Mouse (Mus musculus): ENCODE results near the gene Spdef.

The Spdef gene

GRCm38 (mm10) chr17:27678924-27679813 lies 49.6 kb downstream of the Spdef start:
- DNase-seq (ENCODE audit: low read depth, low spot score): no peak

DNA sequence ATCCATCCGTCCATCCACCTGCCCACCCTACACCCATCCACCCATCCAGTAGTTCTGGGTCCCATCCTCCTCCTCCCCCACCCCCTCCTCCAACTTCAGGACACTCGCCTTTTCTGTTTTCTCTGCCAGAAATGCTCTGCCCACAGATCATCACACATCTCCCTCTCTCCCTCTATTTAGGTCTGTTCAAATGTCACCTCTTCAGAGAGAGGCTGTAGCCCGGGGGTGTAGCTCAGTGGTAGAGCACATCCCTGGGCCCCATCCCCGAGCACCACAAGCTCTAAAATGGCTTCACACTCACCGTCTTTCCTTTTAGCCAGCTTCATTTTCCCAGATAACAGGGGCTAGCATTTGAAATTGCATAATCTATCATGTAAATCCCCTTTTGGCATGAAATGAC lies 51.0 kb downstream of the Spdef start:
- no peak for DNase-seq (ENCODE audit: low read depth, low spot score)

DNA sequence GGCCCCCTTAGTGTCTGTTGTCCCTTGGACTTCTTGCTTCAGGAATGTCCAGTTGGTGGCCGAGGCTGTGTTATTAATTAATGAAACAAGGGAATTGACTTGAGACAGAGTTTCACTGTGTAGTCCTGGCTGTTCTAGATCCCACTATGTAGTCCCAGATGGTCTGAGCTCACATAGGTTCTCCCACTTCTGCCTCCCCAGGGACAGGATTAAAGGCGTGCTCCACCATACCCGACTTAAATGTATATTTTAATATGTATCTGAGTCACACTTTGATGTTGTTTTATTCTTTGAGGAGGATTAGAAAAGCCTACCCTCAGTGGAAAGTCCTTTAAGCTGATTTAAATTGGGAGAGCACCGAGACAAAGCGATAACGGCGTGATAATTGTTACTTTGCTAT lies 52.5 kb downstream of the Spdef start:
- no peak for DNase-seq (ENCODE audit: low read depth, low spot score)

DNA sequence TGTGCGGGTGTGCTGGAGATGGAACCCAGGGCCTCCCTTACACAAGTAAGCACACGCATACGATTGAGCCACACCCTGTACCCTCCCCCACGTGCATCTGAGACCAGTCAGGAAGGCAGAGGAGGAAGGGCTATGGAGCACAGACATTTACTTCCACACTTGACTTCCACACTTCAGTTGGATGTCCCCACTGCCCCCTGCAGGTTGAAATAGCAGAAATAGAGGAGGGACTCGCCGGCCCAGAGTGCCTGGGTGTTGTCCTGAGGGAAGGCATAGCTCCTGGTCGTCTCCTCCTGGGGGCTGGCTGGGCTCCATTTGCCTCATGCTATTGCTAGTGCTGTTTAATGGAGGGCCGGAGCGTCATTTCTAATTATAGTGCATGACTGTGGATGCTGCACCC lies 53.3 kb downstream of the Spdef start:
- DNase-seq (ENCODE audit: low read depth, low spot score): no peak

DNA sequence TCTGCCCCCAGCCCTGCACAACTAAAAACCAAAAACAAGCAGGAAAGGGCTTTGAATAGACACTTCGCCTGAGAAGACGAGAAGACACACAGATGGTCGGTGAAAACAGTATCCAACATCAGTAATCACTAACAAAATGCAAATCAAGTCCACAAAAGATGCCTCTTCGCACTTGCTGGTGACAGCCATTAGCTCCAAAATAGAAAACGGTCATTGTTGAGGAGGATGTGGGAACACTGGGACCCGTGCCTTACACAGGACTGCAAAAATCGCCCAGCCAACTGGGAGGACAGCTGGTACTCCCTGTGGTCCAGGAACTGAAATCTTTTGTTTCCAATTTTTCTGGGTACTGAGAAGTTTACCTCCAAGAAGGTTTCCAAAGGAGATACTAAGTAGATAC lies 54.8 kb downstream of the Spdef start:
- DNase-seq (ENCODE audit: low read depth, low spot score): no peak

- no peak for DNase-seq (ENCODE audit: low read depth, low spot score)
Measured at GRCm38 (mm10) chr17:27671720-27672119, 57.0 kb downstream of the Spdef start.
